Mouse (Mus musculus) spleen, adult 2 months (tissue): Measurements from ENCODE around the gene Pcf11. TPM values are rescaled to one million over a fixed set of nuclear protein-coding genes. Genes with fewer than 3 reads are reported as not detected.

Source experiments
- DNase-seq, 2 experiments: peaks; one replicate each; pipeline versions ENCODE4 v3.0.0 to v3.0.0-alpha.2; 2012 to 2021; ENCODE audit warnings: low spot score in 2 of 2, low read depth in 1 of 2
- H3K27ac ChIP-seq: fragments of 200-500 bp; 2 replicates; pipeline ENCODE4 v1.5.1; 2012; ENCODE audit warnings: low read length, inconsistent platforms; ENCODE audit not compliant: insufficient read depth
- H3K27me3 ChIP-seq: fragments of 200-500 bp; 2 replicates; pipeline ENCODE4 v1.6.1; 2012; ENCODE audit warnings: mild to moderate bottlenecking, moderate library complexity, low read length, inconsistent platforms; ENCODE audit not compliant: control insufficient read depth, insufficient read depth
- H3K36me3 ChIP-seq: fragments of 200-500 bp; 2 replicates; pipeline ENCODE4 v1.6.1; 2012; ENCODE audit warnings: mild to moderate bottlenecking, low read length, inconsistent platforms; ENCODE audit not compliant: control insufficient read depth, insufficient read depth
- H3K4me1 ChIP-seq: fragments of 200-500 bp; 2 replicates; pipeline ENCODE4 v1.6.1; 2011; ENCODE audit warnings: inconsistent platforms; ENCODE audit not compliant: control insufficient read depth, insufficient read depth, insufficient read length
- H3K4me3 ChIP-seq: fragments of 200-500 bp; 2 replicates; pipeline ENCODE4 v1.5.1; 2011; ENCODE audit warnings: mild to moderate bottlenecking, inconsistent platforms; ENCODE audit not compliant: insufficient read depth, insufficient read length; ENCODE audit errors: extremely low read depth
- CTCF ChIP-seq: fragments of 200-500 bp; IDR thresholded peaks from 2 replicates; pipeline ENCODE4 v1.5.1; 2011; ENCODE audit warnings: mild to moderate bottlenecking, inconsistent platforms; ENCODE audit not compliant: insufficient read depth, insufficient read length, insufficient replicate concordance; ENCODE audit errors: extremely low read depth
- POLR2A ChIP-seq: fragments of 200-500 bp; IDR thresholded peaks from 2 replicates; pipeline ENCODE4 v1.6.1; 2011; ENCODE audit warnings: low read depth, low read length, inconsistent platforms
- WGBS: fragments of 180-500 bp; shearing (Covaris S2); methylation state at CpG from one replicate; pipeline ENCODE4 v1.1.7; 2018; 5-methylcytosine and 5-hydroxymethylcytosine counted together
- polyA plus RNA-seq: library from polyadenylated mRNA; depleted of rRNA; stranded (reverse); fragments of >200 nt; gene quantifications from 2 replicates; pipeline ENCODE4 v1.2.3, GENCODE M21; 2012; rRNA removed

The Pcf11 gene
- polyA plus RNA-seq: 13.8 and 18.0 TPM in 2 replicates

GRCm38 (mm10) chr7:92669507-92670471, at the start of gene Pcf11:
TSS of gene Pcf11 (minus strand) at chr7:92669934.
- peak; percentile 95 for TF ChIP-seq POLR2A
- TF ChIP-seq CTCF: no peak
- Histone ChIP-seq H3K4me1 (peaks cover 4% of the 10 kb centered on the region; the same call in 1 of the 2 replicates), H3K27me3 (no peaks in the 10 kb centered on the region), H3K36me3 (peaks cover 3% of the 10 kb centered on the region), H3K27ac (peak within 1 kb of the TSS; percentile 91), H3K4me3 (peak within 1 kb of the TSS; percentile 99)
- WGBS: under 1% methylated on average over 86 of the region's 88 CpGs
- DNase-seq: peak; percentile 94 to 96

- Histone ChIP-seq H3K4me1 (no peaks in the 10 kb centered on the region), H3K36me3 (no peaks in the 10 kb centered on the region), H3K27ac (no peak overlapping the region), H3K27me3 (no peaks in the 10 kb centered on the region), H3K4me3 (no peak overlapping the region)
- TF ChIP-seq CTCF: no peak
- no peak for TF ChIP-seq POLR2A
- 83% methylated on average over 1 of the region's 1 CpGs for WGBS
- no peak for DNase-seq
These were observed 45.3 kb upstream of the Pcf11 start for GRCm38 (mm10) chr7:92715055-92715454.

DNA sequence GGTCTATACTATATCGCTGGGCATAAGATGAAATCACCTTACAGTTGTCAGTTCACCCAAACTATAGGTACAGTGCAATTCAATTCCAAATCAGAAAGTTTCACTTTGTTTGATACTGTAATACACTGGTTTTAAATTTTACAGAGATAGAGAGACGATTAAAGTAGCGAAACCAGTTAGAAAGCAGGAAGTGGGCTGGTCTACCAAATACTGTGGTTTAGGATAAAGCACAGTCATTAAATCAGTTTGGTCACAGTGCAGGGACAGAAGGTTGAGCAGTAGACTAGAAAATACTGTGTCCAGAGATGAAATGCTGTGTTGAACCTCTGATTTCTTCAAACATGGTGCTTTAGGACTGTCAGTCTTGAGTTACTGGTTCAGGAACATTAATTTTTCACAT, 41.9 kb upstream of the Pcf11 start:
- Histone ChIP-seq H3K27ac (no peak overlapping the region), H3K4me1 (no peaks in the 10 kb centered on the region), H3K4me3 (no peak overlapping the region), H3K27me3 (no peaks in the 10 kb centered on the region), H3K36me3 (no peaks in the 10 kb centered on the region)
- TF ChIP-seq POLR2A: no peak
- 28% methylated on average over 3 of the region's 3 CpGs for WGBS
- no peak for DNase-seq

GRCm38 (mm10) chr7:92709573-92709972, 39.8 kb upstream of the Pcf11 start:
- WGBS: 72% methylated on average over 2 of the region's 2 CpGs
- no peaks in the 10 kb centered on the region for H3K4me1 ChIP-seq
- TF ChIP-seq CTCF (no peak), POLR2A (no peak)

GRCm38 (mm10) chr7:92706711-92707110, 37.0 kb upstream of the Pcf11 start:
- Histone ChIP-seq H3K4me3 (no peak overlapping the region), H3K27me3 (no peaks in the 10 kb centered on the region), H3K27ac (no peak overlapping the region), H3K4me1 (no peaks in the 10 kb centered on the region), H3K36me3 (no peaks in the 10 kb centered on the region)
- DNase-seq: no peak
- TF ChIP-seq CTCF (no peak), POLR2A (no peak)
- 89% methylated on average over 12 of the region's 12 CpGs for WGBS

More at GRCm38 (mm10) chr7:92709573-92709972, 39.8 kb upstream of the Pcf11 start:
- no peaks in the 10 kb centered on the region for H3K27me3 ChIP-seq
- no peaks in the 10 kb centered on the region for H3K36me3 ChIP-seq
- no peak for DNase-seq
- H3K27ac ChIP-seq: no peak overlapping the region
- no peak overlapping the region for H3K4me3 ChIP-seq

DNA sequence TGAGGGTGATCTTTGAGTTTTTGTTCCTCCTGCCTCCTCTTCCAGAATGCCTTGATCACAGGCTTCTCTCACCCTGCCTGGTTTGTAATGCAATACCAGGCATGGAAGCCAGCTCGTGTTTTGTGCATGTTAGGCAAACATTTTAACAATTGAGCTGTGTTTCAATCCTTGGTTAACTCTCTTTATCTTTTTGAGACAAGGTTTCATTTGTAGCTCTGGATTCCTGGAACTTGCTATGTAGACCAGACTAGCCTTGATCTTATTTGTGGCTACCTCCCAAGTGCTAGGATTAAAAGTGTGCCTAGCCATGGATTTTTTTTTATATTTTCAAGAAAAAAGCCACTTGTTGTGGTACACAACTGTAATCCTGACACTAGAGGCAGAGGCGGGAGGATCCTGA, 35.8 kb upstream of the Pcf11 start:
- no peak overlapping the region for H3K4me3 ChIP-seq
- no peak overlapping the region for H3K27ac ChIP-seq
- 81% methylated on average over 2 of the region's 2 CpGs for WGBS
- no peaks in the 10 kb centered on the region for H3K4me1 ChIP-seq
- no peaks in the 10 kb centered on the region for H3K27me3 ChIP-seq
- no peaks in the 10 kb centered on the region for H3K36me3 ChIP-seq
- DNase-seq: no peak
- TF ChIP-seq POLR2A (no peak), CTCF (no peak)

DNA sequence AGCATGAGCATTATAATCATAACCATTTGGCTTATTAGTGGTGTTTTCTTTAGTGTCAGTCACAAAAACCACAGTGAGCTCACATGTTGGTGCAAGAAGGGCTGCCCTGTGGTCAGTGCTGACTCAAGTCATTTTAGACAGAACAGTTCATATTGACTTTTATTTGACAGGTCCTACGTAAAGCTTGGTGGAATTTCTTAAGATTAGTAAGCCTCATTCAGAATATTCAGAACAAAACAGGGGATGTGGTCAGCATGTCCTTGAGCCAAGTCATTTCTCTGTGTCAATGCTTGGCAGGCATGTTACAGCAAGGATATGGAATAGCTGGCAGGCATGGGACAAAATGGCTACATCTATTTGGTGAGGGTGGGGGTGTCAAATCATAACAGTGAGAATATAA, 33.9 kb upstream of the Pcf11 start:
- H3K27me3 ChIP-seq: no peaks in the 10 kb centered on the region
- 74% methylated on average over 1 of the region's 1 CpGs for WGBS
- no peaks in the 10 kb centered on the region for H3K36me3 ChIP-seq
- no peak for DNase-seq
- H3K4me1 ChIP-seq: no peaks in the 10 kb centered on the region
- no peak overlapping the region for H3K4me3 ChIP-seq
- TF ChIP-seq POLR2A (no peak), CTCF (no peak)
- H3K27ac ChIP-seq: no peak overlapping the region
